Mouse (Mus musculus) ovary, postnatal 10 days (tissue): ENCODE measurements at regions not wholly inside any gene's neighbourhood (a gene's known extent, or its start where the extent isn't known, plus 50 kb on each side); places are given as distances from the start of the nearest gene placed in this dataset.

Source experiments
- DNase-seq: peaks from one replicate; pipeline ENCODE4 v3.0.0; 2022; ENCODE audit warnings: low spot score

DNA sequence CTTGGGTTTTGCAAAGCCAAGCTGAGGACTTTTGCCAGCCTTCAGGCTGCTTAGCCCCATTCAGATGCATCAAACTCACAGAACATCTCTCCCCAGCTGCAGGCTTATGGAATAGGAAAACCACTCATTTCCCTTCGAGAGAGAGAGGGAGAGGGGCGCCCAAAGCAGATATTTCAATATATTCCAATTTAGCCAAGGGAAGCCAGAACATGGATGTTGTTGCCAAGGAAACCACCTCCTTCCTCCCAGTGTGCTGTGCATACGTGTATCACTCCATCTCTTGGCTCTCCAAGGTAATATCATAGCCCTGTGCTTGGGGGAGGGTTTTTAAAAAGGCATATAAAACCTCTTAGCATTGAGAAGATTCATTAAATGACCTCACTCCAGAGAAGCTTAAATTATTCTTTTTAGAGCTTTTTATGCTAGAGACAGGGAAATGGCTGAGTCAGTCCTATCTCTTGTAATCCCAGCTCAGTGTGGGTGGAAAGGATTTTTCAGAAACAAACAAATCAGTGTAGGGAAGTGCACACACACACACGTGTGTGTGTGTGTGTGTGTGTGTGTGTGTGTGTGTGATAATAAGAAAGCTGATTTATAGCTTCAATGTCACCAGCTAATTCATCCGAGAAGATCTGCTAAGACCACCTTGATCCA lies 245.1 kb downstream of the Rps24 start:
- DNase-seq = no peak

DNA sequence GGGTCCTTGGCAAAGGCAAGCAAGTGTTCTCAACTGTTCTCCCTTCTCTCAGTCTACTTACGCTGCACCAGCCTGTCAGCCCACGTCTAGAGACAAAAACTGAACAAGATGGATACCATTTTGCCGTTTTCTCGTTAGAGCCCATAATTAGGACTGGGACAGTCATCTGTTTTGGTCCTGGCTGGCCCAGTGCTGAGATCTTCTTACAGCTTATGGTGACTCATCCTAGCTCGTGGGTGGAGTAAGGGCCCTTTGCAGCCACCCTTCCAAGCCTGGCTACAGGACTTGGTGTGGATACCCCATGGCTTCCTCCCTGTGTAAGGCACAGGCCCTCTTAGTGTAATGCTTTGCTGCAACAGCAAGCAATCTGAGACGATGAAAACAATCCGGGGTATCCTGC lies 246.4 kb downstream of the Rps24 start:
- DNase-seq = no peak

DNA sequence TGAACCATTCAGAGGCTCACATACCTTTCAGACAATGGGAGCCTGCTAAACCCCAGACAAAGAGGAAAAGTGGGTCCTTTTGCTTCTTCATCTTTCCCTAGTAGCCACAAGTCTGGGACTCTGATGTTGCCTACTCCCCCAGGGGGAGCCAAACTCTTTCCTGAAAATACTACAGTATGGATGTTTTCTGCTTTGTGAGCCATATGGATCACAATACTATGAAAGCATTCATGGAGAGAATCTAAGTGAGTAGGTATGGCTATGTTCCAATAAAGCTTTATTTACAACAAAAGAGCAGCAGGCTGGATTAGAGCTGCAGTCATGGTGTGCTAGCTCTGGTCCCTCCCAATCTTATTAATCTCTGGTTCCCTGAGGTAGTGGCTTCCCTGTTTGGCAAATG lies 251.9 kb downstream of the Rps24 start:
- no peak for DNase-seq

DNA sequence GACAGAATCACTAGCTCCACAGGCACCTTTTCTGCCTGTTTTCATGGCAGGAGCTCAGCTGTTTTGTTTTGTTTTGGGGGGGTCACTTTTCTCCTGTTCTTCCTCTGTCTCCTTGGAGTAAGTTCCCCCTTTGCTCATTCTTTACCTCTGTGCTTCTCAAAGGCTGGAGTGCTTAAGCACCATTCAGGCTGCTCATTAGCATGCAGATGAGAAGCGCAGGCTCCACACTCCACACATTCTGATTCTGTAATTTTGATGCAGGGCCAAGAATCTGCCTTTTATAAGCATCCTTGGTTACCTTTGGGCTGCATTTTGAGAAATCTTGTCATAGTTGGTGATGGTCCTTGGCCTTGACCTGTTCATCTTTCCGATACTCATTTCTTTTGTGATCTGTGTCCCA lies 257.5 kb downstream of the Rps24 start:
- DNase-seq = no peak

DNA sequence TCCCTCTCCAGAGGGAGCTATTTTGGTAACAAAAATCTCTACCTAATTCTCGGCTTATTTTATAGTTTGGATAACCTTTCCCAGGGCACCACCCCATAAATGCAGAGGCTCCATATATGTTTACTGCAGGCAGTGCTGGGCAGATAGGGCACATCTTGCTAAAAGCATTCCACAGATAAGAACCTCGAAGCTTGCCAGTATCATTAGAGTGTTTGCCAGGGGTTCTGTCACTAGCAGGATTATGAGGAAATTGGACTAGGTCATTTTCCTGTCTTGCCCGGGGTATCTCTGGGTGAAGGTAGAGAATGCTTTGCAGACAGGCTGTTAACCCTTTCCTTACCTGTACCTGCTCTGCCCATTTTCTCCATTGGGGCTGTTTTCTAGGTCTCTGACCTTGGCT lies 258.8 kb downstream of the Rps24 start:
- DNase-seq = no peak

DNA sequence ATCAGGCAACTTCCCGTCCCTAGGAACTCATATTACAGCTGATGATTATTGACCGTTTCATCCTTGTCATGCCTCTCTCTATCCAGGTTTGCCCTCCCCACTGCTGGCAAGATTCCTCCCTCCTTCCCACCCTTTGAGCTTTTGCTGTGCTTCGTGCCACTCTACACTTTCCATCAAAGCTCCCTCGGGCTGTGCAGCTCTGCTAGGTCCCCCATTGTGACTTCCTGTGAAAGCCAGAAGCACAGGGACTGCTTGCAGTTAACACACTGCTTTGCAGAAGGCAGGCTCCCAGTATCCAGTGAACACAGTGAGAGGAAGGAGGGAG lies 260.5 kb downstream of the Rps24 start:
- no peak for DNase-seq

DNA sequence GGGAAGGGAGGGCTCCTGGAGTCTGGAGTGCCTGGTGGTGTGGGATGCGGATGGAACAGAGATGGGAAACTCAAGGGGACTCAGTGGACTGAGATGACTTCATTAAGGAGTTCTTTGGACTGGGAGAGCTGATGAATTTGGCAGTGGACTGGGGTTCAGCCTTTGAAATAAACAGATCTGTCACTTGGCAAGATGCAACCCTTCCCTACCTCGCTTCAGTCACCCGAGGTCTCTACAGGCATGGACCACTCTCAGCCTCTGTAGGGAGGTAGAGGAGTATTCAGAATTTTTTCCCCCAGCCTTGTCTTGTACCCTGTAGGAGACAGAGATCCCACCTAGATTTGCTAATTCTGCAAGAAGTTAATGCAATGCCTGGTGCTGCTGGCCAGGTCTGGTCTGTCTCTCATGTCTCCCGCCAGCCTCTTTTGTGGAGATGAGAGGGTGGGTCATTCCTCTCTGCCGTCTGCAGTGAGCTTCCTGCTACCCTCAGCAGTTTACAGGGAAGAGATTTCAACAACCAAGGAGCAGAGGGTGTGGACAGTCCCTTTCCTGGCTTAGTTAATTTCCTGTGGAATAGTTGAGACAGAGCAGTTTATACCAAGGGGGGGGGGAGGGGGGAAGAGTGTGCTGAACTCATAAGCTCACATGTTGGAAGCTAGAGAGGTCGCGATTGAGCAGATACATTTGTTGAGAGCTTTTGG lies 261.0 kb downstream of the Rps24 start:
- no peak for DNase-seq

DNA sequence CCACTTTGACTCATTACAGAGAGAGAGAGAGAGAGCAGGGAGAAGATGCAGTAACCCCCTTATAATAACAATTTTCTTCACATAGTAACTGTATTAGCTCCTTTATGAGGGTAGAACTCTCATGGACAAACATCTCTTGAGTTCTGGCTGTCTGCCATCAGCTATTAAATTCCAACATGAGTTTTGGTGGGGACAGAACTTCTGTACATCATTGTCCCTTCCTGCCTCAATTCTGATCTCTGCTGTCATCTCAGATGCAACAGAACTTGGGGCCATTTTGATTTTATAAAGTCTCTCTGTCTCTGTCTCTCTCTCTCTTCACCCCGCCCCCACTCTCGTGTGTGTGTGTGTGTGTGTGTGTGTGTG lies 261.6 kb downstream of the Rps24 start:
- no peak for DNase-seq

DNA sequence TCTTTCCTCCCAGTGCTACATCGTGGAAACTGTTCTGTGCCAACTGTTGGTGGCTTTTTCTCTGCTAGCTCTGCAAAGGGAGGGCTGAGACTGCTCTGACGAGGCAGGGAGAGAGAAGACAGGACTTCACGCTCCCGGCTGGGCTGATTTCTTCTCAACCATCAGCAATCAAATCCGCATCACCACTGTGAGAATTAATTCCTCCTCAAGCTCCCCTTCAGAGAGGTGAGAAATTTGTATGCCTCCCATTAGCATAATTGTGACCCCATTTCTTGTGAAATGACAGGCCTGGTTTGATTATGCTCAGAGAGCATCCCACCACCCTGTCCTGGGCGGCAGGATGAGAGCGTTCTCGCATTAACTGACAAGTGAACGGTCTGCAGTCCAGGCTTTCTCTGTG lies 262.4 kb downstream of the Rps24 start:
- no peak for DNase-seq

DNA sequence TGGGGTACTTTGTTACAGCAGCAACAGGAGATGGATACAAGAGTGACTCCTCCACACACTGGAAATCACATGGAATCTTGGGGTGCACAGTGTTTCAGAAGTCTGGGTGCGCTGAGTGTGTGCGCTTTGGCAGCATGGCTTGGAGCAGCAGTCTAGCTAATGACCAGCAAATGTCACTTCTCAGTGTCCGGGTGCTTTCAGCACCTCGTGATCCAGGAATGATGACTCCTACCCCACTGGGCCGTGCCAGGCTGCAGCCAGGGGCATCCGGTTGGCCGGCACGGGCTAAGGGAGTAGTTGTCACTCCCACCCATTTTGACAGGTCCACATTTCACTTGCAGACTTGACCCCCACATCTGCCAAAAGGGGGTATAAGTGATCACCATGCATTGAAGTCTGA lies 264.3 kb downstream of the Rps24 start:
- DNase-seq = no peak

DNA sequence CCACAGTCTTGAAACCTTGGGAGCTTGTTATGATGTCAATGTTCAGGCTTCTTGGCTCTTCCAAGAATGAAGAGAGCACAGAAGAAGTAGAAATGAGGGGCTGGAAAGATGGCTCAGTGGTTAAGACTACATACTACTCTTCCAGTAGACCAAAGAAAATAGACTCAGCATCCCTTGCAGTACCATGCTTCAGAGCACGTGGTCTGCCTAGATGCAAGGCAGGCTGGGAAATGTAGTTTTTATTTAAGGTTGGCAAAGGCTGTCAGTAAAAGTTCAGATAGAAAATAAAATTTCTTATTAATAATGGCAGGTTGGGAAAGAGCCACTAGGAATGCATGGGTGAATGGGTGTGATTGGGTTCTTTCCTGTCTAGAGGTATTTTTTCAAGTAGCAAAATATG lies 267.8 kb downstream of the Rps24 start:
- no peak for DNase-seq

DNA sequence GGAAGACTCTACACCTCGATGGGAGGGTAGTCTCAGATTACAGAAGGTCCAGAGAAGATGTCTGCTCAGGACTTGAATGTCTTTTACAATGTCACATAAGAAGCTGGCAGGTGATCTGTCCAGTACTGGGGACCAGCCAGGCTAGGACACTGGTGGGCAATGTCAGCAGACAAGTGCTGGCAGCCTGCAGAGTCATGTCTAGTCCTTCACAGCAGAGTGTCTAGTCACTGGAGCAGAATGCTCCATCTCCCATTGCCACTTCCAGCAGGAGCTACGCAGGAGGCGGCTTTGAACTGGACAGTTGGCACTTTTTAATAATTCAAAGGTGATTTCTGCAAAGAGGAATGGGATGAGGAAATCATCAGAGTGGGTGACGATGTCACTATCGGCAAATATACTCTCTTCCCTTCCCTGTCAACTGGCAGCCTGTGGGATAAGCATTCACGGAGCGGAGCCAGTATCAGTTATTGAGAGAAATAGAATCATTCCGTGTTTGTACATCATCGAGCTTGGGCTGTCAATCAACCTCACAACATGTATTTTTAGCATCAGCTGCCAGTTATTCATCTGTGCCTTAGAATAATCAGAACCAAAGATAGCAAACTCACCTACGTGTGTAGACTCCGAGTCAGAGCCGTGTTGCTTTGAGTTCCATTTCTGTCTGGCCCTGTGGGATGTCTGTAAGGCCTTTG lies 268.6 kb downstream of the Rps24 start:
- no peak for DNase-seq

DNA sequence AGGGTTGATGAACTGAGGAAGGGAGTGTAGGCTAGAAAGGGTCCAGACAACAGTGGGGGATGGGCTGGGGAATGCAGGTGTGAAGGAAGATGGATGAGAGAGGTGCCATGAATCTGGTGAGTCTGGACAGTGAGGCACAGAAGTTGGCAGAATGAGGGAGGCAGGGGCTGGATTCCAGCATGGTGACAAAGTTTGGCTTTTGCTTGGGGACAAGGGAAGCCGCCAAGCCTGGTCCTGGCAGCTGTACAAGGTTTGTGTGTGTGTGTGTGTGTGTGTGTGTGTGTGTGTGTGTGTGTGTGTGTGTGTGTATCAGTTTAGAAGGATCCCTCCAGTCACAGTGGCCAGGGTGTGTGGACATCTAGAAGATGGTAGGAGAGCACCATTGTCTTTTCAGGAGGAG lies 270.4 kb downstream of the Rps24 start:
- no peak for DNase-seq

DNA sequence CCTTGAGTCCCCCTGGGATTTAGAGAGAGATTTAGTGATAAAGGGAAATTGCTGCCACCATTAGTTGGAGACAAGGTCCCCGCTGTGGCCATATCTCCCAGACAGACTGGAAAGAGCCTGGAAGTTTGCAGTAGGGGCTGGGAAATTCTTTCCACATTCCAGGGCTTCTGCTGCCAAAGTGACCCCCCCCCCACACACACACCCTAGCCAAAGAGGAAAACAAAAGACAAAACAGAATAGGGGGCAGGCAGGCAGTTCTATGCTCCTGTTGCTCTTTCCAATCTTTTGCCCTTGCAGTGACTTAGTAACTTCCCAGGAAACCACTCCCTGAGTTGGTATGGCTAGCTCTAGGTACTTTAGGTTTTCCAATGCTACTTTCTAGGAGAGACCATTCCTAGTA lies 270.9 kb downstream of the Rps24 start:
- no peak for DNase-seq

DNA sequence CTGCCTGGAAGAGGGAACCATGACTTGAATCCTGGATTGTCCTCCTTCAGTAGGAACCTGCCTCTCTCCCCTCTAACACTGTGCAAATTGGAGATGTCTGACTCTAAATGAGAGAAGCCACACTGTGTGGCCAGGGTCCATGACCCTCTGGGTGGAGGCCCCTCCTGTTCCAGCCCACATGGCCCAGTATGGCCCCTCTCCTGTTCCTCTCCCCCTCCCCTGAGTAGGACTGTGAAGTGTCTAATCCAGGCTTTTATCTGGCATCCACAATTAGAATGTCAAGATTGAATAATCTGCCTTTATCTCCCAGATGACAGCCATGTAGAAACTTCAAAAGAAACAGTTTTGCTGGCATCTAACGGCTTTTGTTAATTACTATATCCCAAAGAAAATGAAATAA lies 274.0 kb downstream of the Rps24 start:
- no peak for DNase-seq

DNA sequence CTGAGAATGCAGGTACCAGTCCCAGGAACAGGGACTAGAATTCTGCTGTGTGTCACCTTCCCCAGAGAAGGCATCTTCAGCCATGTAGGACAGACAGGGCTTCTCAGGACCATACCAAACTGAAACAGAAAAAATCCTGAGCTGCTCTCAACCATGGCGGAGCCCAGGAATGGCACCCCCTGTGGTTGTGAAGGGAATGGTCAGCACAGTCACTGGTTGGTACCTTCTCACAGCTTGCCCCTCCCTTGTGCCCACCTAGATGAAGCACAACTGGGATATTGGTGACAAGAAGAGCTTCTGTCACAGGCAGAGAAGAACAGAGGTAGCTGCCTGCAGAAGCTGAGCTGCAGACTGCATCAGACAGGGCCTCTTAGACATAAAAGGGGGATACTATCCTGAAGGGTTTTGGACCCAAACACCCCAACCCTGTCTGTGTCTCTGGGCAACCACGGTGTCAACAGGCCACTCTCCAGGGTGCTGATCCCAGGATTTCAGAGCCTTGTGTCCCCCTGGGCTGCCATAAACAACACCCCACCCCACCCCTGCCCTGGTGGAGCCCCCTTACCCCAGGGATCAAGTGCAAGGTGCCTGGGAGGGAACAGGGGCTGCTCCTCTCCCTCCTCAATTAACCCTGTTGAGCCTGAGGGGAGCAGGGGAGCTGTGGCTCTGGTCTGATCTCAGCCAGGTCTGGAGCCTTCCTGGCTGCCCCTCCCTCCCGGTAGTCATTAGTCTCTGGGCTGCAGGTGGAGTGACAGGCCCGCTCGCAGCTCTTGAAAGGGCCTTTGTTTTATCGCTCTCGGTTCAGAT lies 275.7 kb downstream of the Rps24 start:
- no peak for DNase-seq

DNA sequence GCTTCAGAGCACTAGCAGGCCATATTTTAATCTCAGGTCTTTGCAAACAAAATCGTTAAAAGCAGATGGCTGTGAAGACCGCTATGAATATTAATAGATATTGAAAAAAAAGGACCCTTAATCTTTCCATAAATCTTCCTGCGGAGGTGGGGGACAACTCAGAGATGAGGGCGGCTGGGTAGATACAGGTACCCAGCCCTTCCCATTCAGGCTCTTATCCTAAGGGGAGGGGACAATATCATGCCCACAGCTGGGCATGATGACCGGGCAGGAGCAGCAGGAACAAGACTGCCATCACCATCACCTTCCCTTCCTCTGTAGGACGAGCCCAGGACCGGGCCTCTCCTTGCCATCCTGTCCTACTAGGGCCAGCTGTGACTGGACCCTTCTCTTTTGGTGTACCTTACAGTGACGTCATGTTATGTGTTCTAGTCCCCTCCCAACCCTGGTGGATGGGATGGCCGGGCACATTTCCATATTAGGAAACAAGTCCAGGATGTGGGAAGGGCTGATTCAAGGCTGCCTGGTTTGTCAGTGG lies 276.4 kb downstream of the Rps24 start:
- DNase-seq = no peak

DNA sequence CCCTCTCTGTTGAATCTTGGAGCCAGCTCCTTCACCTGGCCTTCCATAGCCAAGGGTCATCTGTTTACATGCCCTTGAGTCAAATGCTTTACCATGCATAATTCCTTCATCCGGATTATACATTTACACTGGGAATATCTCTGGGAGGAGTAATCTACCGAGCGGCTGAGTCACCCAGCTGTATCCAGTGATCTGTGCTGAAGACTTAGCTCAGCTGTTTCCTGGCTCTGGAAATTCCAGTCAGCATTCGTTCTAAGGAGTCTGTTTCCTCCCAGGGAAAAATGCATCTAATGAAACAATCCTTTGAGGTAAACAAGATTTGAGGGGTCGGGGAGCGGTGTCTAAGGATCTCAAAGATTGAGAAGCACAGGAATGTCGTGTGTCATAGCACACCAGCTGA lies 276.9 kb downstream of the Rps24 start:
- DNase-seq = no peak

DNA sequence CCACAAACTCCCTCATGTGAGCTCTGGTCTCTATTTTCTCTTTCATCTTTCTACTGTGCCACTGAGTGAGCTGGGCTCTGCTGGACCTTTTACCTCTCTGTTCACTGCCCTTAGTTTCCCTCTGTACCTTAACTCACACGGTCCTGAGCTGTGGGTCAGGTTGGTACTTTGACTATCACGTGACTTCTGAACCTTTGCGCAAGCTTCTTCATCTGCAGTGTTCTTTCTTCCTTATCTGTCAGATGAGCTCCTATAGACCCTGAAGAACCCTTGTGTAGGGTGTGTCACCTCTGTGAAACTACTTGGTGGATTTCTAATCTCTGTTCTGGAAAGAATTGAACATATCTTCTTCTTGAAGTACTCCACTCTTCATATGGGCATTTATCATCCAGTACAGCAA lies 279.3 kb downstream of the Rps24 start:
- no peak for DNase-seq

DNA sequence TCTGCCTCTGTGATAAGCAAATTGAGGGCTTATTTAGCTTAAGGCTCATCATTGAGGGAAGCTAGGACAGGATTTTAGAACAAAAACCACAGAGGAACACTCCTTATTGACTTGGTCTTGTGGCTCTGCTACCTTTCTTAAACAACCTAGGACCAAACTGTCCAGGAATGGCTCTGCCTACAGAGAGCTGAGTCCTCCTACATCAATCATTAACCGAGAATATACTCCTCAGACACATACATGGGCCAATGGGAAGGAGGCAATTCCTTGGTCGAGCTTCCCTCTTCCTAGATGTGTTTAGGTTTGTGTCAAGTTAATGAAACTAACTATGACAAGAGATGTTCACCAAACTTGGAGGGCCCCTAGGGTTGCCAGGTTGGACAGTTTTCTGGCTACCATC lies 279.8 kb downstream of the Rps24 start:
- no peak for DNase-seq

DNA sequence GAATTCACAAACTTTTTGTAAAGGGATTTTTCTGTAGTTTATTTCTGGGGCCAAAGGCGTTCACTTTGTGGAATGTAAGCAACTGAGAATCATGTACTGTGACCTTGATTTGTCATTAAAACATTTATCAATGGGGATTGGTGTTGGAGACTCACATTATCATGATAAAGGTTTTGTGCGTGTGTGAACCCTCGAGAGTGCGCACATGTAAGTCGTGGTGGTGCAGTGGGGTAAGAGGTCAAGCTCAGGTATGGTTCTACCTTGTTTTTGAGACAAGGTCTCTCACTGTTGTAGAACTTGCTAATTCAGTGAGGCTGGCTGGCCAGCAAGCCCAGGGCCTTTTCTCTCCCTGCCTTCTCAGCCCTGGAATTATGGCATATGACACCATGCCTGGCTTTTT lies 280.4 kb downstream of the Rps24 start:
- DNase-seq = no peak

DNA sequence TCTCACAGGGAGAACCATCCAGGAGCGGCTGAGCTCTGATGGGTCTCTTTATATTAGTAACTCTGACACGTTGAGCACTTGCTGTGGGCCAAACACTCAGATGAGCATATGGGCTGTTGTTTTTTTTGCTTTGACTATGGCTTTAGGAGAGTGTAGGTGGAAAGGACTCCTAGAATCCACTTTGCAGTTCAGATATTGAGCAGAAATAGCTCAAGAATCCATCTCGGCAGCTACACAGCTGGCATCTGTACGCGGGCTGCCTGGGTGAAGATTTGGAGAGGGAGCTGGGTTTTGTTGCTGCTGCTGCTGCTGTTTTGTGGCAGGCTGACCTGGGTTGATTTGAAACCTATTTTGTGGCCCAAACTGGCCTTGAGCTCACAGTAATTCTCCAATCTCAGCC lies 281.0 kb downstream of the Rps24 start:
- DNase-seq = no peak

DNA sequence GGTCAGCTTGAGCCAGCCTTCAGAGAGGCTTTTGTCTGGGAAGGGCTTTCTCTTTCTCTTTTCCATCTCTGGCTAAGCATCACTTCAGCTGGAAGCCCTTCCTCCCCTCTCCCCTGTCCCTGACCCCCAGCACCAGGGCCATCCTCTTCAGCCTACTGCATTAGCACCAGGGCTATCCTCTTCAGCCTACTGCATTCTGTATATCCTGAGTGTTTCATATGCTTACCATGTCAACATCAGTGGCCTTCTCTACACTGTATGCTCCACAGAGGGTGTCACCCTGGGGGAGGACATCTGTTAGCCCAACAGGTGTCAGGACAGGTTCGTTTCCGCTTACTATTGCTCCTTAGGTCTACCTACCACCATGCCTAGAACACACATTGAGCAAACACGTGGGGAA lies 282.5 kb downstream of the Rps24 start:
- no peak for DNase-seq
